Comparison of ENCODE assay signal across 8 mouse cellular contexts in the genomic region with DNA sequence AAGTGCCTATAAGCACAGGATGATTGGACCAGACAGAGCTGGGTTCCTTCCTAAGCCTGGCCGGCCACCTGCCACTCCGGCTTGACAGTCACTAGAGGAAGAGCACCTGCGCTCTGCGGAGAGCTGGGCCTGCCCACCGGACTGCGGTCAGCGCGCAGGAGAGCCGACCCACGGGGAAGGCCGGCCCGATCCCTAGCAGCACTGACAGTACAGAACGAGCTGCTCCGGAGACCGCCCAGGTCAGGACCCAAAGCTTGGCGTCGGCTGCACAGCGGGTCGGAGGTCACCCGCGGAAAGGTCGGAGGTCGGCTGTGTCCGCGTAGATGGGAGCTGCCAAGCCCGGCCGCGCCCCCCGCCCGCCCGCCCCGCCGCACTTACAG. TPM values are rescaled to one million over a fixed set of nuclear protein-coding genes. Genes with fewer than 3 reads are reported as not detected.
DNase-seq lines count a peak whose midpoint lies in the region; ATAC-seq and TF ChIP-seq lines count a peak whose summit lies in the region.

No protein-coding gene starts in this region.

- H3K4me2 ChIP-seq in limb, embryonic 13.5 days (replicated peaks) = peak overlapping the region; percentile 97

- H3K36me3 ChIP-seq in erythroblast, embryonic 14.5 days (ENCODE audit: control insufficient read depth) = peaks cover 45% of the 10 kb centered on the region
- no peaks in the 10 kb centered on the region; the same call in 1 of the 2 replicates for H3K36me3 ChIP-seq in hindbrain, embryonic 10.5 days
- no peaks in the 10 kb centered on the region for H3K36me3 ChIP-seq in limb, embryonic 13.5 days
- no peaks in the 10 kb centered on the region; the same call in 1 of the 2 replicates for H3K36me3 ChIP-seq in midbrain, embryonic 10.5 days

- peak overlapping the region; percentile 84 for H3K4me3 ChIP-seq in bone marrow, adult 2 months (replicated peaks; ENCODE audit: control insufficient read depth, low read depth, low read length)
- peak overlapping the region; percentile 99 for H3K4me3 ChIP-seq in erythroblast, embryonic 14.5 days (replicated peaks)
- H3K4me3 ChIP-seq in hindbrain, embryonic 10.5 days = peak overlapping the region; percentile 89
- H3K4me3 ChIP-seq in limb, embryonic 13.5 days = peak overlapping the region; percentile 90
- peak overlapping the region; percentile 95 for H3K4me3 ChIP-seq in midbrain, embryonic 10.5 days

- H3K9me3 ChIP-seq in erythroblast, embryonic 14.5 days (ENCODE audit: control insufficient read depth, low read length) = no peaks in the 10 kb centered on the region
- H3K9me3 ChIP-seq in hindbrain, embryonic 10.5 days = no peaks in the 10 kb centered on the region
- H3K9me3 ChIP-seq in limb, embryonic 13.5 days = no peaks in the 10 kb centered on the region
- no peaks in the 10 kb centered on the region for H3K9me3 ChIP-seq in midbrain, embryonic 10.5 days (replicated peaks)

- H3K27ac ChIP-seq in bone marrow, adult 2 months (ENCODE audit: control insufficient read depth, insufficient read depth, low read depth, low read length, poor library complexity) = peak overlapping the region; percentile 85
- peak overlapping the region; percentile 88 for H3K27ac ChIP-seq in hindbrain, embryonic 10.5 days
- H3K27ac ChIP-seq in limb, embryonic 13.5 days = no peak overlapping the region
- peak overlapping the region; percentile 87 for H3K27ac ChIP-seq in midbrain, embryonic 10.5 days (replicated peaks)

- peak; percentile 53 for ATAC-seq in limb, embryonic 13.5 days (ENCODE audit: low FRiP score, low read depth)

- peak overlapping the region; percentile 85 for H3K9ac ChIP-seq in limb, embryonic 13.5 days

- TF ChIP-seq CTCF in bone marrow, adult 2 months (IDR thresholded peaks at IDR 0.05; ENCODE audit: control insufficient read depth, insufficient read depth, low read length) = no peak

- TF ChIP-seq POLR2A in bone marrow, adult 2 months (IDR thresholded peaks at IDR 0.05; ENCODE audit: borderline replicate concordance, control insufficient read depth, low read depth, low read length) = no peak; the same call in 1 of the 2 replicates

- peaks cover 3% of the 10 kb centered on the region for H3K4me1 ChIP-seq in bone marrow, adult 2 months (ENCODE audit: control insufficient read depth, insufficient read depth, low read length)
- H3K4me1 ChIP-seq in erythroblast, embryonic 14.5 days (ENCODE audit: control insufficient read depth) = peaks cover 80% of the 10 kb centered on the region
- peaks cover 23% of the 10 kb centered on the region for H3K4me1 ChIP-seq in hindbrain, embryonic 10.5 days (replicated peaks)
- H3K4me1 ChIP-seq in limb, embryonic 13.5 days = peaks cover 18% of the 10 kb centered on the region
- peaks cover 25% of the 10 kb centered on the region for H3K4me1 ChIP-seq in midbrain, embryonic 10.5 days

- H3K27me3 ChIP-seq in erythroblast, embryonic 14.5 days (ENCODE audit: control insufficient read depth) = no peaks in the 10 kb centered on the region
- H3K27me3 ChIP-seq in hindbrain, embryonic 10.5 days (ENCODE audit: insufficient read depth, poor library complexity, severe bottlenecking) = no peaks in the 10 kb centered on the region
- no peaks in the 10 kb centered on the region for H3K27me3 ChIP-seq in limb, embryonic 13.5 days
- peaks cover 6% of the 10 kb centered on the region; the same call in 1 of the 2 replicates for H3K27me3 ChIP-seq in midbrain, embryonic 10.5 days (ENCODE audit: low read depth, poor library complexity, severe bottlenecking)

- WGBS in bone marrow, adult 2 months = under 1% methylated on average over 33 of the region's 33 CpGs
- under 1% methylated on average over 33 of the region's 33 CpGs for WGBS in hindbrain, embryonic 10.5 days
- WGBS in limb, embryonic 13.5 days = under 1% methylated on average over 25 of the region's 33 CpGs
- under 1% methylated on average over 32 of the region's 33 CpGs for WGBS in midbrain, embryonic 10.5 days

- peak; percentile 60 for DNase-seq in adrenal gland, postnatal 10 days
- DNase-seq in adrenal gland, adult 2 months = no peak
- DNase-seq in hindbrain, embryonic 10.5 days (ENCODE audit: low spot score) = no peak
- no peak for DNase-seq in midbrain, embryonic 10.5 days (ENCODE audit: low spot score)
- peak; percentile 45 to 80 for DNase-seq in spleen, postnatal 4 days (ENCODE audit: low spot score in 2 of 2)

RNA-seq across cellular contexts. Expression of a gene that starts 0.4 kb away (rescaled TPM):
- 10 to 100 TPM; 44.3 to 53.2 TPM for total RNA-seq in adrenal gland, postnatal 10 days (2021)
- total RNA-seq in adrenal gland, adult 2 months (2021) = 10 to 100 TPM; 50.7 to 51.2 TPM
- polyA plus RNA-seq in adrenal gland, adult 2 months (2012; rRNA removed) = 47.3 and 62.8 TPM in 2 replicates
- polyA plus RNA-seq in bone marrow, adult 2 months (2011; ENCODE audit: insufficient read depth, insufficient read length, low replicate concordance, missing spikeins) = 19.5 and 31.8 TPM in 2 replicates
- polyA plus RNA-seq in erythroblast, embryonic 14.5 days (2012) = 3.7 and 5.3 TPM in 2 replicates
- 10.4 and 11.5 TPM in 2 replicates for polyA plus RNA-seq in hindbrain, embryonic 10.5 days (2016; fragmentation: Nextera tagmentation; extraction: Ambion mirVana)
- polyA plus RNA-seq in limb, embryonic 13.5 days (2015; fragmentation: Nextera tagmentation; extraction: Ambion mirVana) = 12.6 and 13.3 TPM in 2 replicates
- 9.3 and 12.4 TPM in 2 replicates for polyA plus RNA-seq in midbrain, embryonic 10.5 days (2016; fragmentation: Nextera tagmentation; extraction: Ambion mirVana)

RNA-seq across cellular contexts. Expression of a gene that starts 59.1 kb away (rescaled TPM):
- 10 to 100 TPM; 13.2 to 14.9 TPM for total RNA-seq in adrenal gland, postnatal 10 days (2021)
- total RNA-seq in adrenal gland, adult 2 months (2021) = 10 to 100 TPM; 14.0 to 17.4 TPM
- 7.6 and 10.7 TPM in 2 replicates for polyA plus RNA-seq in adrenal gland, adult 2 months (2012; rRNA removed)
- polyA plus RNA-seq in bone marrow, adult 2 months (2011; ENCODE audit: insufficient read depth, insufficient read length, low replicate concordance, missing spikeins) = 7.2 and 13.9 TPM in 2 replicates
- polyA plus RNA-seq in erythroblast, embryonic 14.5 days (2012) = 0.26 and 0.38 TPM in 2 replicates
- polyA plus RNA-seq in hindbrain, embryonic 10.5 days (2016; fragmentation: Nextera tagmentation; extraction: Ambion mirVana) = 23.3 and 27.0 TPM in 2 replicates
- 21.1 and 22.5 TPM in 2 replicates for polyA plus RNA-seq in limb, embryonic 13.5 days (2015; fragmentation: Nextera tagmentation; extraction: Ambion mirVana)
- polyA plus RNA-seq in midbrain, embryonic 10.5 days (2016; fragmentation: Nextera tagmentation; extraction: Ambion mirVana) = 29.8 and 31.1 TPM in 2 replicates

Comparison
In these comparisons a context has a peak if more than half of its experiments do, and no peak if none do; other contexts are left out.
1. DNase-seq: peak in adrenal gland, postnatal 10 days (single experiment) and spleen, postnatal 4 days (2 of 2); none in adrenal gland, adult 2 months (single experiment), hindbrain, embryonic 10.5 days (single experiment) and midbrain, embryonic 10.5 days (single experiment).
2. Peak in every context shown above with its lines, with median percentiles within 50 percentile points of each other: H3K4me3 ChIP-seq.